Mouse (Mus musculus) heart, postnatal 0 days (tissue): ENCODE results near the gene Ankrd16. TPM values are rescaled to one million over a fixed set of nuclear protein-coding genes. Genes with fewer than 3 reads are reported as not detected.

ENCODE experiments used
- ATAC-seq: fragments of 200-750 bp; cut with Nextera tagmentation; 2 replicates; pipeline ENCODE4 v1.8.0; 2017; ENCODE audit warnings: low read depth, moderate number of reproducible peaks, moderate library complexity; ENCODE audit not compliant: insufficient read depth
- DNase-seq: peaks from one replicate; pipeline ENCODE4 v3.0.0-alpha.2; 2016; ENCODE audit warnings: low spot score
- H3K27ac ChIP-seq: fragments of 300-500 bp; sonication (generic); 2 replicates; pipeline ENCODE4 v1.5.1; 2014; ENCODE audit warnings: low read depth, mild to moderate bottlenecking
- H3K27me3 ChIP-seq: fragments of 300-500 bp; sonication (generic); 2 replicates; pipeline ENCODE4 v1.6.1; 2014; ENCODE audit warnings: low read length, mixed read lengths; ENCODE audit not compliant: control insufficient read depth, insufficient read depth
- H3K36me3 ChIP-seq: fragments of 300-500 bp; sonication (generic); replicated peaks from 2 replicates; pipeline ENCODE4 v1.6.1; 2014; ENCODE audit warnings: low read length, mixed read lengths; ENCODE audit not compliant: control insufficient read depth, insufficient read depth
- H3K4me1 ChIP-seq: fragments of 300-500 bp; sonication (generic); 2 replicates; pipeline ENCODE4 v1.6.1; 2014; ENCODE audit warnings: antibody characterized with exemption; ENCODE audit not compliant: control insufficient read depth, insufficient read depth
- H3K4me2 ChIP-seq: fragments of 300-500 bp; sonication (generic); 2 replicates; pipeline ENCODE4 v1.6.1; 2014; ENCODE audit warnings: low read depth, mild to moderate bottlenecking, low read length, moderate library complexity
- H3K4me3 ChIP-seq: fragments of 300-500 bp; sonication (generic); 2 replicates; pipeline ENCODE4 v1.5.1; 2014; ENCODE audit warnings: low read depth, low read length
- H3K9ac ChIP-seq: fragments of 300-500 bp; sonication (generic); replicated peaks from 2 replicates; pipeline ENCODE4 v1.6.1; 2014; ENCODE audit warnings: low read depth, low read length, mixed read lengths
- H3K9me3 ChIP-seq: fragments of 300-500 bp; sonication (generic); replicated peaks from 2 replicates; pipeline ENCODE4 v1.6.1; 2016; ENCODE audit warnings: low read length; ENCODE audit not compliant: control insufficient read depth
- CTCF ChIP-seq: IDR thresholded peaks from 2 replicates; pipeline ENCODE4 v1.5.1; 2016; ENCODE audit warnings: antibody characterized with exemption, control low read depth, low read depth
- EP300 ChIP-seq: IDR thresholded peaks from 2 replicates; pipeline ENCODE4 v1.6.1; 2016; ENCODE audit warnings: antibody characterized with exemption, low read depth
- WGBS: fragments of 180-500 bp; shearing (Covaris S2); extraction: QIAGEN DNeasy Blood & Tissue Kit; methylation state at CpG from one replicate; pipeline ENCODE4 v1.1.7; 2014; 5-methylcytosine and 5-hydroxymethylcytosine counted together
- polyA plus RNA-seq: library from polyadenylated mRNA; unstranded; fragments of >200 nt; fragmentation: Nextera tagmentation; extraction: Ambion mirVana; gene quantifications from 2 replicates; pipeline ENCODE4 v1.2.1, GENCODE M21; 2015
- total RNA-seq: library from RNA; depleted of rRNA; stranded (reverse); fragments of >200 nt; gene quantifications from 2 replicates; pipeline ENCODE4 v1.2.3, GENCODE M21; 2014; ENCODE audit warnings: low replicate concordance; rRNA removed

The Ankrd16 gene
- total RNA-seq (19.8 and 43.1 TPM in 2 replicates), polyA plus RNA-seq (18.8 and 23.0 TPM in 2 replicates)

- TF ChIP-seq CTCF (no peak), EP300 (peak; percentile 74; the same call in 1 of the 2 replicates)
- peak; percentile 98 for DNase-seq
- Histone ChIP-seq H3K4me3 (peak within 1 kb of the TSS; percentile 88), H3K9ac (peak within 1 kb of the TSS; percentile 84), H3K4me1 (peaks cover 22% of the 10 kb centered on the region; the same call in 1 of the 2 replicates), H3K4me2 (peak within 1 kb of the TSS; percentile 77), H3K27ac (peak within 1 kb of the TSS; percentile 95), H3K27me3 (no peaks in the 10 kb centered on the region), H3K36me3 (peaks cover 16% of the 10 kb centered on the region), H3K9me3 (no peaks in the 10 kb centered on the region)
- ATAC-seq: peak; percentile 94
- under 1% methylated on average over 70 of the region's 73 CpGs for WGBS
These were observed at the start of gene Ankrd16, which contains the start of gene Fbh1 for GRCm38 (mm10) chr2:11777091-11778068. Ankrd16 (plus strand) TSS chr2:11777876. Fbh1 (minus strand) TSS chr2:11777582.

GRCm38 (mm10) chr2:11729091-11729490, 48.6 kb upstream of the Ankrd16 start:
- Histone ChIP-seq H3K27ac (no peak overlapping the region), H3K4me1 (no peaks in the 10 kb centered on the region), H3K36me3 (peaks cover 25% of the 10 kb centered on the region), H3K4me2 (no peak overlapping the region), H3K4me3 (no peak overlapping the region), H3K27me3 (no peaks in the 10 kb centered on the region), H3K9me3 (no peaks in the 10 kb centered on the region), H3K9ac (no peak overlapping the region)
- TF ChIP-seq EP300 (no peak), CTCF (no peak)
- DNase-seq (no peak), ATAC-seq (no peak)
- 62% methylated on average over 3 of the region's 3 CpGs for WGBS

GRCm38 (mm10) chr2:11732978-11733377, 44.7 kb upstream of the Ankrd16 start:
- Histone ChIP-seq H3K27me3 (no peaks in the 10 kb centered on the region), H3K4me1 (no peaks in the 10 kb centered on the region), H3K9ac (no peak overlapping the region), H3K36me3 (peaks cover 15% of the 10 kb centered on the region), H3K9me3 (no peaks in the 10 kb centered on the region), H3K27ac (no peak overlapping the region), H3K4me3 (no peak overlapping the region), H3K4me2 (no peak overlapping the region)
- no peak for TF ChIP-seq CTCF
- no peak for TF ChIP-seq EP300
- ATAC-seq (no peak), DNase-seq (no peak)
- whole genome bisulfite sequencing: 73% methylated on average over 5 of the region's 5 CpGs

GRCm38 (mm10) chr2:11735853-11736252, 41.8 kb upstream of the Ankrd16 start:
- Histone ChIP-seq H3K4me3 (no peak overlapping the region), H3K9me3 (no peaks in the 10 kb centered on the region), H3K9ac (no peak overlapping the region), H3K4me1 (no peaks in the 10 kb centered on the region), H3K36me3 (peaks cover 20% of the 10 kb centered on the region), H3K4me2 (no peak overlapping the region), H3K27ac (no peak overlapping the region), H3K27me3 (no peaks in the 10 kb centered on the region)
- ATAC-seq (no peak), DNase-seq (no peak)
- TF ChIP-seq CTCF: no peak
- no peak for TF ChIP-seq EP300
- WGBS: 83% methylated on average over 6 of the region's 6 CpGs

GRCm38 (mm10) chr2:11738794-11739193, 38.9 kb upstream of the Ankrd16 start:
- peaks cover 40% of the 10 kb centered on the region for H3K36me3 ChIP-seq
- H3K9ac ChIP-seq: no peak overlapping the region
- H3K4me3 ChIP-seq: no peak overlapping the region
- H3K27ac ChIP-seq: no peak overlapping the region
- TF ChIP-seq CTCF: no peak
- H3K9me3 ChIP-seq: no peaks in the 10 kb centered on the region
- no peak for DNase-seq
- WGBS: 85% methylated on average over 3 of the region's 3 CpGs
- H3K27me3 ChIP-seq: no peaks in the 10 kb centered on the region
- no peak for ATAC-seq
- H3K4me2 ChIP-seq: no peak overlapping the region
- no peaks in the 10 kb centered on the region for H3K4me1 ChIP-seq
